Mouse (Mus musculus): Measurements from ENCODE around the gene Ttc3.

Ttc3 gene

GRCm38 (mm10) chr16:94509983-94510382 lies 139.6 kb downstream of the Ttc3 start:
- DNase-seq: no peak

DNA sequence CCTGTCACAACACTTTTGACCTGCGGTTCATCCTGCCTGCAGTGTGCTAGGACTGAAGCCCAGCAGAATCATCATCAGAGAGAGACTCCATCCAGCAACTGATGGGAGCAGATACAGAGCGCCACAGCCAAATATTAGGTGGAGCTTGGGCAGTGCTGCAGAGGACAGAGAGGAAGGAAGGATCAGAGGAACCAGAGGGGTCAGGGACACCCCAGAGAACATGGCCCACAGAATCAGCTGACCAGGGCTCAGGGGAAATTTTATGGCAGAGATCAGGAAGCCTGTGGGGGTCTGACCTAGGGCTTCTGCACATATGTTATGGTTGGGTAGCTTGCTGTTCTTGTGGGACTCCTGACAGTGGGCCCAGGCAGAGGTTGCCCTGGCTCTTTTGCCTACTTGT lies 147.2 kb downstream of the Ttc3 start:
- peak; percentile 94 for DNase-seq

All from heart, adult 11 months (tissue).